Mouse (Mus musculus): ENCODE results near the gene Ppil1. TPM values are rescaled to one million over a fixed set of nuclear protein-coding genes. Genes with fewer than 3 reads are reported as not detected.

Gene Ppil1
- polyA plus RNA-seq, 1 experiment: 31.3 TPM

Other genes starting within 250 kb of the Ppil1 start
- 139 and 169 TPM in 2 replicates for gene Srsf3, start 231.6 kb downstream of the Ppil1 start, polyA plus RNA-seq (2012; rRNA removed)
- 39.8 and 42.3 TPM in 2 replicates for gene Cdkn1a, start 173.2 kb downstream of the Ppil1 start, polyA plus RNA-seq (2012; rRNA removed)
- 1.5 and 1.9 TPM in 2 replicates for gene Rab44, start 150.0 kb downstream of the Ppil1 start, polyA plus RNA-seq (2012; rRNA removed)
- 0.56 and 1.0 TPM in 2 replicates for gene Cpne5, start 26.0 kb downstream of the Ppil1 start, polyA plus RNA-seq (2012; rRNA removed)
- 94.6 and 101 TPM in 2 replicates for gene BC004004, start 4.6 kb upstream of the Ppil1 start, polyA plus RNA-seq (2012; rRNA removed)
- 405 and 508 TPM in 2 replicates for gene Pi16, start 53.5 kb upstream of the Ppil1 start, polyA plus RNA-seq (2012; rRNA removed)
- 263 and 279 TPM in 2 replicates for gene Mtch1, start 83.7 kb upstream of the Ppil1 start, polyA plus RNA-seq (2012; rRNA removed)
- 19.0 and 26.4 TPM in 2 replicates for gene Fgd2, start 96.7 kb upstream of the Ppil1 start, polyA plus RNA-seq (2012; rRNA removed)
- gene Pim1, start 226.6 kb upstream of the Ppil1 start, polyA plus RNA-seq (2012; rRNA removed): 21.2 and 24.4 TPM in 2 replicates